Comparison of ENCODE assay signal across 8 mouse cellular contexts in the genomic region with DNA sequence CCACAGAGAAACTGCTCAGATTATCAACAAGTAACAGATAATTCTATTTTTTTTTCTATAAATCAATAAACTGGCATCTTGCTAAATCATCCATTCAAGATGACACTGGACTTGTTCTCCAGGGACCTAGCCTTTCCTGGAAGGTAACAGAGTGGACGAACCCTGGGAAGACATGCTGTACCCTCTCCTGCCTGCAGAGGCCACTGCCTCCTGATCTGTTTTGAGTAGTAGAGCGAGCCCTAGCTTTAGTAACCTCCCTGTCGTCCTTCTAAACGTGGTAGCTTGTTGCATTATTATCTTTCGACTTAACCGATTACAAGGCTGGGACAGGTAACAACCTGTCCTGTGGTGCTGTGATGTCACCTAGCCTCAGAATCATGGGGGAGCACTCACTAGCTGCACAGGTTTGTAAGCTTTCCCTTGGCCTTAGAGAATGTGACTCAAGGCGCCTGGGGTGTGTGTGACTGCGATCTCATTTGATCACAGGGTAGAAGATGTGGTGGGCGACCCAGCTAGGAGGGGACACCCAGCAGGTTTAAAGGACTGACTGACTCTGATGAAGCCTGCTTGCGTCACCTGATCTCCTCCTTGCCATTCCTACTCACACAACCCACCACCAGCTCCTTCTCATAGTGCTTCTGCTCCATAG.
A peak's percentile ranks its signal among the peaks of the same experiment; 100 is the strongest.
DNase-seq lines count a peak whose midpoint lies in the region; ATAC-seq and TF ChIP-seq lines count a peak whose summit lies in the region.

No protein-coding gene starts in this region.

- H3K9me3 ChIP-seq in heart, embryonic 10.5 days, result no peaks in the 10 kb centered on the region
- H3K9me3 ChIP-seq in heart, embryonic 15.5 days (replicated peaks), result no peaks in the 10 kb centered on the region
- no peaks in the 10 kb centered on the region for H3K9me3 ChIP-seq in kidney, postnatal 0 days (replicated peaks; ENCODE audit: low read length)

- H3K27ac ChIP-seq in heart, embryonic 10.5 days, result no peak overlapping the region
- H3K27ac ChIP-seq in heart, embryonic 15.5 days, result no peak overlapping the region
- no peak overlapping the region for H3K27ac ChIP-seq in kidney, postnatal 0 days

- no peak overlapping the region for H3K9ac ChIP-seq in heart, embryonic 15.5 days
- H3K9ac ChIP-seq in kidney, postnatal 0 days (ENCODE audit: low read depth, low read length), result no peak overlapping the region

- no peak overlapping the region for H3K4me3 ChIP-seq in heart, embryonic 10.5 days
- H3K4me3 ChIP-seq in heart, embryonic 15.5 days, result no peak overlapping the region
- H3K4me3 ChIP-seq in kidney, postnatal 0 days (replicated peaks; ENCODE audit: low read depth, low read length), result no peak overlapping the region

- TF ChIP-seq CTCF in kidney, postnatal 0 days (IDR thresholded peaks at IDR 0.05; ENCODE audit: low read depth), result peak; percentile 84

- DNase-seq in heart, adult 18-20 months, result peak; percentile 35 to 80
- no peak for DNase-seq in heart, embryonic 10.5 days (ENCODE audit: low spot score)
- DNase-seq in NIH3T3 (ENCODE audit: low read depth), result peak; percentile 60
- peak; percentile 82 for DNase-seq in kidney, postnatal 0 days (ENCODE audit: low spot score)
- DNase-seq in lung, postnatal 25 days (ENCODE audit: low spot score), result peak; percentile 47
- peak; percentile 48 for DNase-seq in right cerebral cortex, postnatal 25 days

- 50% methylated on average over 10 of the region's 10 CpGs for WGBS in heart, embryonic 10.5 days
- 47% methylated on average over 10 of the region's 10 CpGs for WGBS in heart, embryonic 15.5 days
- 49% methylated on average over 10 of the region's 10 CpGs for WGBS in kidney, postnatal 0 days

- H3K4me1 ChIP-seq in heart, embryonic 10.5 days, result peaks cover 32% of the 10 kb centered on the region
- H3K4me1 ChIP-seq in heart, embryonic 15.5 days (replicated peaks), result peaks cover 33% of the 10 kb centered on the region
- H3K4me1 ChIP-seq in kidney, postnatal 0 days (replicated peaks; ENCODE audit: insufficient read depth, low read length), result no peaks in the 10 kb centered on the region

- no peaks in the 10 kb centered on the region for H3K36me3 ChIP-seq in heart, embryonic 10.5 days
- H3K36me3 ChIP-seq in heart, embryonic 15.5 days, result no peaks in the 10 kb centered on the region
- H3K36me3 ChIP-seq in kidney, postnatal 0 days (ENCODE audit: insufficient read depth, low read length), result no peaks in the 10 kb centered on the region

- H3K27me3 ChIP-seq in heart, embryonic 10.5 days (ENCODE audit: insufficient read depth, poor library complexity, severe bottlenecking), result no peaks in the 10 kb centered on the region
- no peaks in the 10 kb centered on the region for H3K27me3 ChIP-seq in heart, embryonic 15.5 days
- no peaks in the 10 kb centered on the region for H3K27me3 ChIP-seq in kidney, postnatal 0 days (ENCODE audit: insufficient read depth, low read length)

- no peak overlapping the region for H3K4me2 ChIP-seq in heart, embryonic 15.5 days
- H3K4me2 ChIP-seq in kidney, postnatal 0 days (ENCODE audit: low read length), result no peak overlapping the region

- ATAC-seq in common myeloid progenitor, adult 5-6 weeks (replicated peaks; ENCODE audit: low read depth, poor library complexity, severe bottlenecking), result peak; percentile 80
- peak; percentile 63; the same call in 1 of the 2 replicates for ATAC-seq in heart, embryonic 15.5 days (replicated peaks; ENCODE audit: insufficient number of reproducible peaks, insufficient read depth, low FRiP score, low read depth)
- ATAC-seq in kidney, postnatal 0 days (replicated peaks; ENCODE audit: low FRiP score, low read depth), result peak; percentile 81; the same call in 1 of the 2 replicates
